Mouse (Mus musculus) cerebellum, adult 11 months (tissue): ENCODE results near the gene Slc15a5.

Experiments
- DNase-seq: peaks from one replicate; pipeline ENCODE4 v3.0.0; 2022

The Slc15a5 gene

GRCm38 (mm10) chr6:138054956-138055355 lies 24.8 kb downstream of the Slc15a5 start:
- no peak for DNase-seq

DNA sequence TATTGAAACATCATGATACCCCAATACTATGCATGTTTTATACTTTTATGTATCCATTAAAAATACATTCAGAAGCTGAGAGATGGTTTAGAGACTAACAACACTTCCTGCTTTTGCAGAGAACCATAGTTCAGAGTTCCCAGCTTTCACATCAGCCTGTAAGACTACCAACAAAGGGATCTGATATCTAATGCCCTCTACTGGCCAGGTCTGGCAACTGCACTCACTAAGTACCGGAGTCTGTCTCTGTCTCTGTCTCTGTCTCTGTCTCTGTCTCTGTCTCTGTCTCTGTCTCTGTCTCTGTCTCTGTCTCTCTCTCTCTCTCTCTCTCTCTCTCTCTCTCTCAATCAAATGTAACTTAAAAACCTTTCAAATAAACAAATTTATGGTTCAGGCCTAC lies 25.6 kb downstream of the Slc15a5 start:
- no peak for DNase-seq

DNA sequence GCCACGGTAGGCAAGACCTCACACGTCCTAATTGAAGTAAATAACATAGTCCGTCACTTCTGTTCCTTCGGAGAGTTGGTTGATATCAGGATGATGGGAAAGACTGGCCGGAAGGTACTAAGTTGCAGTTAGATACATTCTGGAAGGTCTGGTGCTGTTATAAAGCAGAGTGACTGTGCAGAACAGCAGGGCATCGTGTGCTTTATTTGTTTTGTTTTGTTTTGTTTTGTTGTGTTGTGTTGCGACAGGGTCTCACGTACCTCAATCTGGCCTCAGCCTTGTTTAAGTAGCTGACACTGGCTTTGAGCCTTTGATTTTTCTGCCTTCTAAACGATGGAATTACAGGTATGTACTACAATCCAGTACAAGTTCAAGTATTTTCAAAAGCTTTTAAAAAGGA lies 26.0 kb downstream of the Slc15a5 start:
- no peak for DNase-seq

DNA sequence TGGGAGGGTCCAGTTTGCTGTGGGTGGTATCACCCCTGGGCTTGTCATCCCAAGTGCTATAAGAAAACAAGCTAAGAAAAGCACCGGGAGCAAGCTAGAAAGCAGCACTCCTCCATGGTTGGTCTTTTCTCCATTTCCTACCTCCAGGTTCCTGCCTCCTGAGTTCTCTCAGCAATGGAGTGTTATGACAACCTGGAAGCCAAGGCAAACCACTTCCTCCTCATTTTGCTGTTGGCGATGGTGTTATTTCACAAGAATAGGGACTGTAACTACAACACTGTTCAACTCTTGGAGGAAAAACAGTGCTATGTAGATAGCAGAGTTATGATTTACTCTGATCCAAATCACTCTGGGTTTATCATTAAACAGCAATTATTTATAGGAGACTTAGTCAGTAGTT lies 34.4 kb downstream of the Slc15a5 start:
- no peak for DNase-seq

- no peak for DNase-seq
These were observed 36.8 kb downstream of the Slc15a5 start for GRCm38 (mm10) chr6:138042891-138043290.

DNA sequence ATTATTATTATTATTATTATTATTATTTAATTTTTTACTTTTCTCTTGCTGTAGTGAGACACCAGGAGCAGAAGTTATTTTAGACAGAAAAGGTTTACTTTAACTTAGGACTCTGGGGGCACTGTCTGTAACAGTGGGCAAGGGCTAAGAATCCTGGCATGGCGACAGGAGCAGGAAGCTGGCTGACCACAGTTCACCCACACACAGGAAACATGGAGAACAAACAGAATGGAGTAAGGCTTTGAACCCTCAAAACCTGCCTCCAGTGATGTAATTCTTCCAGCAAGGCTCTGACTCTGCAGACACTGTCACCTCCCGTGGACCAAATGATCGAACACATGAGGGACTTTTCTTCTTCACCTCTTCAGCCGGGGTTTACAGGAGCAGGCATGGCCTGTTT lies 37.9 kb downstream of the Slc15a5 start:
- no peak for DNase-seq

GRCm38 (mm10) chr6:138037587-138037986 lies 42.1 kb downstream of the Slc15a5 start:
- DNase-seq = no peak

- DNase-seq = no peak
These were observed 42.8 kb downstream of the Slc15a5 start for GRCm38 (mm10) chr6:138036891-138037290.

DNA sequence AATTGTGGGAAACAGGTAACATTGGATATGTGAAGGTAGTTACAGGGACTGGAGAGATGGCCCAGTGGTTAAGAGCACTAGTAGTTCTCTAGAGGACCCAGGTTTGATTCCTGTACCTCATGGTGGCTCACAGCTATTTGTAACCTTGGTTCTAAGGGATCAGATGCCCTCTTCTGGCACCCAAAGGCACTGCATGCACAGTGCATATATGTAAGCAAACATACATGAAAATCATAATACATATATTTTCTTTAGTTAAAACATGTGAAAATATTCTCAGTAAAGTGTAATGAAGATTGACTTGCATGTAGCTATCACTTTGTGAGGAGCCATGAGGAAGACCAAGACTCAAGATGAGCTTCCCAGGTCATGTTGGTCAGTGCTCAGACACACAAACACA lies 62.8 kb downstream of the Slc15a5 start:
- no peak for DNase-seq

GRCm38 (mm10) chr6:138014976-138015674 lies 64.6 kb downstream of the Slc15a5 start:
- DNase-seq = no peak

DNA sequence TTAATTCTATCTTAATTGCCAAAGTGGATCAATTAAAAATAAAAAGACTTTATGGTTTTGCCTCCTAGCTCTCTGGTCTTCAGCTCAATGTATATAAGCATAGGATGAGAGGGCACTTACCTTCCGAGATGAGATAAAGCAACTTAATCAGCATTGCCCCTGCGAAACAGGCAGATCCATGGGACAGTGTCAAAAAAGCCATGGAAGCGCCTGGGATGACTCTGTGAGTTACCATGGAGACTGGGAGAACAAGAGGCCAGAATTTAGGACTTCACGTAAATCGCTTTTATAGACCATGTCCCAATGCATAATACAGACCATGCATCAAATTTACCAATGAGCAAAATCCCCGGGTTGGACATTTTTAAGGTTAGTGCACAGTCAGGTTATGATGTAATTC lies 67.8 kb downstream of the Slc15a5 start:
- DNase-seq = no peak

- DNase-seq = no peak
These were observed 72.0 kb downstream of the Slc15a5 start for GRCm38 (mm10) chr6:138007705-138008104.

DNA sequence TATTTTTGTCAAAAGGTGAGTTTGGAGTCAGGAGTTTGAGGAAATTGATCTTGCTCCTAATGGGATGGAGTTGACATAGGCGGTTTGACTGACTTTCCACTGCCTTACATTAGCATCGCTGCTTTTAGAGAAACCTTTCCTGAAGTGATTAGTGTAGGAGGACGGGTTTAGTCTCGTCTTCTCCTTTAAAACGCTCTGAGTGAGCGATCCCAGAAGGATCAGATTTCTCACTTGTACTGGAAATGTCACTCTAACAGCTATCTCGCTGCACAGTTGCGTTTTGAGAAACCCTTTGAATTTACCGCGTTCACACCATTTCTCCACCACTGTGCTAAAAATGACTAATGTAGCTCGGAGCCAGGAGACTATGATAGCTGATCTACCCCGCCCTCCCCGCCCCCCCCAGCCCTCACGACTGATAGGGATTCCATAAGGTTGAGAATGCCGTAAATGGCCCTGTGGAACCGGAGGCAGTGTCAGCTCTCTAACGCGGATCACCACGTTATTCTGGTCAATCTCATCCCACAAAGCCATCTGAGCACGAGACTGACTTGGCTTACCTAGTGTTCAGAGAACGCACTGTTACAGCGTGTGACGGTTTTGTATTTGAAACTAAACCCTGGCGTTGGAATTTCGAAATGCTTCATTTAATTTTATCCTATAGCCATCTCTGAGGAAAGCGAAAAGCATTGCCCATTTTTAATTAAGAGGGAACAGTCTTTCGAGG lies 73.0 kb downstream of the Slc15a5 start:
- no peak for DNase-seq

DNA sequence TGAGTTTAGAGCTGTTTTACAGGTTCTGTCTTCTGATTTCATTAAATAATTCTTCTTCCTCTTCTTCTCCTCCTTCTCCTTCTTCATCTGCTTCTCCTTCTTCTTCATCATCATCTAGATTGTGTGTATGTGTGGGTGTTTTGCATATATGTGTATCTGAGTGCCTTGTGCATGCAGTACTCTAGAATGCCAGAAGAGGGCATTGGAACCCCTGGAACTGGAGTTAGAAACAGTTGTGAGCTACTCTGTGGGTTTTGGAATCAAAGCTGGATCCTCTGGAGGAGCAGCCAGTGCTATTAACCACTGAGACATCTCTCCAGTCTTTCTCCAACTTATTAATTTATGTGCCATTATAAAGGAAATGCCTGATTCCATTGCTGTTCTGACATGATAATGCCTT lies 89.9 kb downstream of the Slc15a5 start:
- no peak for DNase-seq

DNA sequence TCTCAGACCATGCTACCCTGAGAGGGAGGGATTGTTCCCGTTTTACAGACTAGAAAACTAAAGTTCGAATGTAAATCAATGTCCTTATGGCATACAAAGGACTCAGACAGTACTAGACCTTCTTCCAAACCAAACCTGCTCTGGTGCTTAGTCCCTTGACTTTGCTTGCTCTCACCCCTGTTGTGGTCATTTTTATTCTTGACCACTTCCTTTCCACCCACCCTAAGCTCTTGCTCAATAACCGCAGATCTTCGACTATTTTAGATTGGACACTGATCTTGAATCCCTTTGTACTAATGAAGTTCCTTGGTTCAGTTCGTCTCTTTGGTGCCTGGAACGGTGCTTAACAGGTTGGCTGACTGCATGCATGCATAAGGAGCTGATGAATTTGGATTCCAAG lies 94.5 kb downstream of the Slc15a5 start:
- DNase-seq = no peak

DNA sequence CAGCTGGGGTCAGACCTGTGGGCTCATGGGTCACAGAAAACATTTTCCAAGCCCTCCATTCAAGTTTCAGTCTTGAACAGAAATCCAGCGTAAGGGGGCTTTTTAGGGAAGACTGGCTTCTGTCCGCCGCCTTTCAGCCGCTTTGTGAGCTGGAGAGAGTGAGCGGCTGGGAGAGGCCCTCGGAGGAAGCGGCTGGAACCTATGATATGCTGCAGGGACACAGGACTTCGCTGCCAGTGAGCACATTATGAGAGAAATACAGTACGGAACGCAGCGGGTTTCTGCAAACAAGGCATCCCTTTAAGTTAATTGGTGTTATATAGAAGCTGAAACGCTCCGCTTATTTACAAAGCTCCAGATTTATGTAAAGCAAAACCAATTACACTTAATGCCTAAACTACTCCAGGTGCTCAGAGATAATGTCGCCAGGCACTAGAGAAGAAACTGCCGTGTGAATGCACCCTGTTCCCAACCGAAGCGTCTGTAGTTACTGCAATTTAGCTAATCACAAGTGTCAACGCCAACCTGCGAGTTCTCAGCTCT lies 97.5 kb downstream of the Slc15a5 start:
- no peak for DNase-seq

DNA sequence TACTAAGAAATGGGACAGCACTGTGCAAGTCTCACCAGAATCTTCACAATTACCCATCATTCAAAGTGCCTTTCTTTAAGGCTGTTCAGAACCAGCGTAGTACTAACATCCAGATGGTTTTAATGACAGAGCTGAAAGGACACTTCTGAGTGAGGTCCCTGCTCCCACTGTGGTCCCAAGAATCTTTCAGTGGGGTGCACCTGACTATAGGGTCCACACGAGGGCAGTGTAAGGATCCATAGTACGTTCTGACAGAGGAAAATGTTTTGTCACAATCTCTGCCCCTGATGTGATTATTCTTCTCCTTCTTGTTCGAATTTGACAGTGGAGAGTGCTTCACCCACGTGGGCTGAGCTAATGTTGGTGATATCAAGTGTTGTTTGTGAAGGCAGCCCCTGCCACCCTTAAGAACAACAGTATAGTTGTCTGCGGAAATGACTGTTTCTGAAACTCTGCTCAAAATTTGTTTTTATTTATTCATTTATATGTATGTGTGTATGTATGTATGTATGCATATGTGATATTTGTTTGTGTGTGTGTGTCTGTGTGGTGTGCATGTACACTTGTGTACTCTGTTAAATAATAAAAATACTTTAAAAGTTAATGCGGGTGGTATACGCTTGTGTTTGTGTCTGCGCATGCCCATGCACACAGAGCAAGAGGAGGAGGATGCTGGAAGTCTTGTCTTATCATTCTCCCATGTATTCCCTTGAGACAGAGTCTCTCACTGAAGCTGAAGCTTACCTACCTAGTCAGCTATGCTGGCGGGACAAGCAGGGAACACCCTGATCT lies 98.6 kb downstream of the Slc15a5 start:
- no peak for DNase-seq

GRCm38 (mm10) chr6:137980413-137980812 lies 99.3 kb downstream of the Slc15a5 start:
- no peak for DNase-seq

DNA sequence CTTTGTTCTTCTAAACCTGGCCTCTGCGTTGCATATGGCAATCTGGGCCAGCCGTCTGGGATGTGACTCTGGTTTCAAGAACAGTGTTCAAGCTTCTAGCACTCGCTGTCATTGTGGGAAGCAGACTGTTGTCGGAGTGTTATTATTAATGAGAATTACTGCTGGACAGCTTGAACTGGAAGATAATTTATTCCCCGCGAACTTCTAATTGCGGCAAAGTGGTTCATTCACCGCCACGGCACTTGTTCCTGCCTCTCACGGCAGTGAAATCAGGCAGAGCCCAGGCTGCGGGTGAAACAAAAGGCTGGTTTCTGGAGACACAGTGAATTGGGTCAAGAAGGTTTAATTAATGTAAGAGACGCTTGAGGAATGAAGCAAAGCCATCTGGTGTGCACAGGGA lies 99.9 kb downstream of the Slc15a5 start:
- no peak for DNase-seq

GRCm38 (mm10) chr6:137976021-137976420 lies 103.7 kb downstream of the Slc15a5 start:
- DNase-seq = no peak

GRCm38 (mm10) chr6:137963703-137964102 lies 116.0 kb downstream of the Slc15a5 start:
- no peak for DNase-seq

- DNase-seq = no peak
These were observed 116.9 kb downstream of the Slc15a5 start for GRCm38 (mm10) chr6:137962836-137963235.

- no peak for DNase-seq
These were observed 119.5 kb downstream of the Slc15a5 start for GRCm38 (mm10) chr6:137960023-137960778.
